Mouse (Mus musculus): ENCODE data around the gene Nhsl1.

DNA sequence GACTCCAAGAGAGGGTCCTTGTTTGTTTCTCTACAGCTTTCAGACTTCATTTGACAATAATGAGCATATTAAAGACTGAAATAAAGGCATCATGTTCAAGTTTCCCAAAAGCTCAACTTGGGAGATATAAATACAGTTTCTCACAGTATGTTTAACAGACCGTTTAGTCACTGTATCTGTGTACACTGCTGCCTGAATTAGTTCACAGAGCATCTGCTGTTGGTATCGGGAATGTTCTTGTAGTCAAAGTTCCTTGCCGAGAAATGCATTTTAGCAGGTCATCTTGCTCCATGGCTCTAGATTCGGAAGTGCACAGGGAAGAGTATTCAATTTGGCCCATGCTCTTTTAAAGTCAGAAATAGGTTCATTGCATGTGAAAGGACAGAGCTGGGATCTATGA is 159.5 kb downstream of the Nhsl1 start:
- no peak for TF ChIP-seq CTCF (IDR thresholded peaks at IDR 0.05 in 2 of 3, conservative IDR thresholded peaks at IDR 0.05 in 1 of 3; ENCODE audit: control insufficient read depth in 1 of 3, insufficient read depth in 1 of 3, low read depth in 2 of 3, low read length in 3 of 3, poor library complexity in 1 of 3, severe bottlenecking in 1 of 3)
- TF ChIP-seq EP300 (IDR thresholded peaks at IDR 0.05; ENCODE audit: low read depth in 1 of 2, low read length in 2 of 2), result no peak
- TF ChIP-seq MAZ (IDR thresholded peaks at IDR 0.05; ENCODE audit: low read depth, low read length), result no peak
- TF ChIP-seq SIN3A (IDR thresholded peaks at IDR 0.05; ENCODE audit: low read length), result no peak
- no peak for TF ChIP-seq MAFK (IDR thresholded peaks at IDR 0.05; ENCODE audit: borderline replicate concordance, low read depth, low read length)
- TF ChIP-seq ELF1 (IDR thresholded peaks at IDR 0.05; ENCODE audit: low read depth, low read length), result no peak
- no peak for TF ChIP-seq ZKSCAN1 (IDR thresholded peaks at IDR 0.05; ENCODE audit: low read depth, low read length)
- TF ChIP-seq MAX (IDR thresholded peaks at IDR 0.05; ENCODE audit: low read length), result no peak
- no peak for TF ChIP-seq GATA1 (IDR thresholded peaks at IDR 0.05; ENCODE audit: low read depth, low read length)

Measured in MEL (cell line).